Comparison of ENCODE assay signal across 15 mouse cellular contexts in the genomic region with DNA sequence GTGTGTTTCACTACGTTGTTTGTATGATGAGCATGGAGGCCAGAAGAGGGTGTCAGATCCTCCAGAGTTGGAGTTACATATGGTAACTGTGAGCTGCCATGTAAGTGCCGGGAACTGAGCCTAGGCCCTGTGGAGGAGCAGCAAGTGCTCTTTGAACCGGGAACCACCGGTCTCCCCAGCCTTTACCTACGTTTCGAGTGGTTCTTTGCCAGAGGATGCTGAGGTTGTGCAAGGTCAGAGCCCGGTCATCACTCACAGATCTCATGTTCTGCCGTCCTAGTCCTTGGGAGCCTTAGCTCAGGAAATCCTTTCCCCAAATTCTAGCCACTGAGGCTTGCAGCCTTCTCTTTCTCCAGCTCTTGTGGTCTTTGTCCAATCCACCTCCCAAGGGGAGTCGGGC. TPM values are rescaled to one million over a fixed set of nuclear protein-coding genes. Genes with fewer than 3 reads are reported as not detected.
DNase-seq lines count a peak whose midpoint lies in the region; ATAC-seq and TF ChIP-seq lines count a peak whose summit lies in the region.
"Had no signal": no experiment of that assay in that cellular context is flagged by ENCODE, and none has a peak within 500 bp of the region (broad histone marks: within the 10 kb centered on the region; RNA-seq: fewer than 3 reads in every experiment).

No protein-coding gene starts in this region.

- TF ChIP-seq EP300 in stomach, postnatal 0 days (optimal IDR thresholded peaks at IDR 0.05), result no peak

- H3K27me3 ChIP-seq in forebrain, embryonic 14.5 days (replicated peaks; ENCODE audit: control insufficient read depth, insufficient read depth, low read length), result no peaks in the 10 kb centered on the region
- H3K27me3 ChIP-seq in forebrain, postnatal 0 days (ENCODE audit: insufficient read depth, low read length), result no peaks in the 10 kb centered on the region
- H3K27me3 ChIP-seq in midbrain, embryonic 12.5 days, result no peaks in the 10 kb centered on the region
- H3K27me3 ChIP-seq in midbrain, embryonic 14.5 days (ENCODE audit: control insufficient read depth, insufficient read depth, low read length), result no peaks in the 10 kb centered on the region
- no peaks in the 10 kb centered on the region for H3K27me3 ChIP-seq in hindbrain, postnatal 0 days (ENCODE audit: insufficient read depth, low read length)
- no peaks in the 10 kb centered on the region for H3K27me3 ChIP-seq in stomach, postnatal 0 days (ENCODE audit: control insufficient read depth, insufficient read depth, low read length)
- H3K27me3 ChIP-seq: heart, embryonic 15.5 days had no signal

- H3K4me1 ChIP-seq in forebrain, embryonic 14.5 days (ENCODE audit: control insufficient read depth, insufficient read depth, low read length), result peaks cover 7% of the 10 kb centered on the region
- no peaks in the 10 kb centered on the region for H3K4me1 ChIP-seq in forebrain, postnatal 0 days (ENCODE audit: insufficient read depth)
- peaks cover 21% of the 10 kb centered on the region for H3K4me1 ChIP-seq in midbrain, embryonic 12.5 days
- H3K4me1 ChIP-seq in midbrain, embryonic 14.5 days (ENCODE audit: control insufficient read depth, insufficient read depth, low read length), result peaks cover 11% of the 10 kb centered on the region; the same call in 1 of the 2 replicates
- peaks cover 5% of the 10 kb centered on the region; the same call in 1 of the 2 replicates for H3K4me1 ChIP-seq in hindbrain, postnatal 0 days (ENCODE audit: insufficient read depth, low read length)
- no peaks in the 10 kb centered on the region for H3K4me1 ChIP-seq in stomach, postnatal 0 days (replicated peaks; ENCODE audit: control insufficient read depth, insufficient read depth)
- H3K4me1 ChIP-seq: heart, embryonic 15.5 days had no signal

- 0 out of 2 replicates have a peak, but pooled peaks cover 3% of the 10 kb centered on the region for H3K36me3 ChIP-seq in forebrain, embryonic 14.5 days (ENCODE audit: control insufficient read depth, insufficient read depth, low read length)
- no peaks in the 10 kb centered on the region for H3K36me3 ChIP-seq in forebrain, postnatal 0 days (ENCODE audit: insufficient read depth)
- H3K36me3 ChIP-seq in midbrain, embryonic 12.5 days, result peaks cover 8% of the 10 kb centered on the region; the same call in 1 of the 2 replicates
- H3K36me3 ChIP-seq in midbrain, embryonic 14.5 days (ENCODE audit: control insufficient read depth, insufficient read depth, low read length), result no peaks in the 10 kb centered on the region
- H3K36me3 ChIP-seq in hindbrain, postnatal 0 days (ENCODE audit: insufficient read depth, low read length), result no peaks in the 10 kb centered on the region
- H3K36me3 ChIP-seq in stomach, postnatal 0 days (ENCODE audit: control insufficient read depth, insufficient read depth, low read length), result no peaks in the 10 kb centered on the region
- H3K36me3 ChIP-seq: heart, embryonic 15.5 days had no signal

- WGBS in forebrain, embryonic 14.5 days, result 75% methylated on average over 9 of the region's 9 CpGs
- 68% methylated on average over 9 of the region's 9 CpGs for WGBS in forebrain, postnatal 0 days
- WGBS in midbrain, embryonic 12.5 days, result 70% methylated on average over 9 of the region's 9 CpGs
- WGBS in midbrain, embryonic 14.5 days, result 69% methylated on average over 9 of the region's 9 CpGs
- 59% methylated on average over 9 of the region's 9 CpGs for WGBS in hindbrain, postnatal 0 days
- 63% methylated on average over 9 of the region's 9 CpGs for WGBS in stomach, postnatal 0 days

- H3K4me2 ChIP-seq in forebrain, embryonic 14.5 days (ENCODE audit: low read length), result no peak overlapping the region
- H3K4me2 ChIP-seq in forebrain, postnatal 0 days (ENCODE audit: low read depth), result no peak overlapping the region
- H3K4me2 ChIP-seq in midbrain, embryonic 12.5 days (replicated peaks), result no peak overlapping the region
- no peak overlapping the region for H3K4me2 ChIP-seq in midbrain, embryonic 14.5 days (ENCODE audit: low read length)
- no peak overlapping the region for H3K4me2 ChIP-seq in hindbrain, postnatal 0 days (ENCODE audit: low read depth, low read length)
- H3K4me2 ChIP-seq in stomach, postnatal 0 days (replicated peaks; ENCODE audit: low read depth), result no peak overlapping the region
- H3K4me2 ChIP-seq: heart, embryonic 15.5 days had no signal

- no peak for DNase-seq in forebrain, embryonic 14.5 days (ENCODE audit: low spot score)
- DNase-seq in forebrain, postnatal 0 days, result no peak
- DNase-seq in midbrain, embryonic 14.5 days, result no peak
- no peak for DNase-seq in hindbrain, postnatal 0 days (ENCODE audit: low spot score)
- no peak for DNase-seq in stomach, postnatal 0 days (ENCODE audit: low spot score)
- no peak for DNase-seq in ovary, postnatal 14 days (ENCODE audit: low spot score)
- no peak for DNase-seq in urinary bladder, postnatal 10 days (ENCODE audit: low spot score)
- DNase-seq: adrenal gland, postnatal 25 days; cerebellum, adult 2 months; kidney, adult 8-10 months; kidney, postnatal 4 days; lung, adult 18-20 months; thymus, postnatal 14 days had no signal

- no peak overlapping the region for H3K4me3 ChIP-seq in forebrain, embryonic 14.5 days (ENCODE audit: low read depth, low read length)
- H3K4me3 ChIP-seq in forebrain, postnatal 0 days (ENCODE audit: low read depth, low read length), result no peak overlapping the region
- H3K4me3 ChIP-seq in midbrain, embryonic 12.5 days, result no peak overlapping the region
- no peak overlapping the region for H3K4me3 ChIP-seq in midbrain, embryonic 14.5 days (replicated peaks; ENCODE audit: low read depth, low read length)
- H3K4me3 ChIP-seq in hindbrain, postnatal 0 days (ENCODE audit: low read length), result no peak overlapping the region
- no peak overlapping the region for H3K4me3 ChIP-seq in stomach, postnatal 0 days (ENCODE audit: low read depth, low read length)
- H3K4me3 ChIP-seq: heart, embryonic 15.5 days had no signal

- no peaks in the 10 kb centered on the region for H3K9me3 ChIP-seq in forebrain, embryonic 14.5 days (replicated peaks; ENCODE audit: control insufficient read depth, low read length)
- no peaks in the 10 kb centered on the region for H3K9me3 ChIP-seq in forebrain, postnatal 0 days (ENCODE audit: low read length)
- no peaks in the 10 kb centered on the region for H3K9me3 ChIP-seq in midbrain, embryonic 12.5 days
- no peaks in the 10 kb centered on the region for H3K9me3 ChIP-seq in midbrain, embryonic 14.5 days (ENCODE audit: control insufficient read depth, low read length)
- no peaks in the 10 kb centered on the region for H3K9me3 ChIP-seq in hindbrain, postnatal 0 days (ENCODE audit: low read length)
- no peaks in the 10 kb centered on the region for H3K9me3 ChIP-seq in stomach, postnatal 0 days (ENCODE audit: control insufficient read depth, low read length)
- H3K9me3 ChIP-seq: heart, embryonic 15.5 days had no signal

- no peak for ATAC-seq in forebrain, embryonic 14.5 days
- no peak for ATAC-seq in forebrain, postnatal 0 days
- ATAC-seq in midbrain, embryonic 12.5 days (ENCODE audit: low FRiP score, low read depth), result no peak
- ATAC-seq in midbrain, embryonic 14.5 days (ENCODE audit: low FRiP score, low TSS enrichment), result no peak
- ATAC-seq in hindbrain, postnatal 0 days, result no peak
- no peak for ATAC-seq in stomach, postnatal 0 days (ENCODE audit: low FRiP score, low TSS enrichment)

- H3K9ac ChIP-seq in forebrain, embryonic 14.5 days (ENCODE audit: low read length), result no peak overlapping the region
- H3K9ac ChIP-seq in forebrain, postnatal 0 days, result no peak overlapping the region
- no peak overlapping the region for H3K9ac ChIP-seq in midbrain, embryonic 12.5 days (replicated peaks)
- H3K9ac ChIP-seq in midbrain, embryonic 14.5 days (replicated peaks; ENCODE audit: low read length), result no peak overlapping the region
- H3K9ac ChIP-seq in hindbrain, postnatal 0 days (replicated peaks; ENCODE audit: low read length), result 0 out of 2 replicates have a peak overlapping the region, but pooled peaks have one; percentile 28
- H3K9ac ChIP-seq in stomach, postnatal 0 days (ENCODE audit: low read length), result no peak overlapping the region
- H3K9ac ChIP-seq: heart, embryonic 15.5 days had no signal

- no peak for TF ChIP-seq CTCF in forebrain, postnatal 0 days (IDR thresholded peaks at IDR 0.05; ENCODE audit: low read depth)
- no peak for TF ChIP-seq CTCF in hindbrain, postnatal 0 days (IDR thresholded peaks at IDR 0.05; ENCODE audit: low read depth)
- no peak for TF ChIP-seq CTCF in stomach, postnatal 0 days (IDR thresholded peaks at IDR 0.05; ENCODE audit: low read depth)

- peak overlapping the region; percentile 21; the same call in 1 of the 2 replicates for H3K27ac ChIP-seq in forebrain, embryonic 14.5 days (ENCODE audit: low read depth, low read length)
- H3K27ac ChIP-seq in forebrain, postnatal 0 days (ENCODE audit: low read depth, low read length), result no peak overlapping the region
- H3K27ac ChIP-seq in midbrain, embryonic 12.5 days (replicated peaks), result peak overlapping the region; percentile 60; the same call in 1 of the 2 replicates
- no peak overlapping the region for H3K27ac ChIP-seq in midbrain, embryonic 14.5 days (replicated peaks; ENCODE audit: low read depth, low read length)
- peak overlapping the region; percentile 66; the same call in 1 of the 2 replicates for H3K27ac ChIP-seq in hindbrain, postnatal 0 days
- peak overlapping the region; percentile 65; the same call in 1 of the 2 replicates for H3K27ac ChIP-seq in stomach, postnatal 0 days (replicated peaks)
- H3K27ac ChIP-seq: heart, embryonic 15.5 days had no signal

RNA-seq across cellular contexts. Expression of a gene that starts 37.5 kb away (rescaled TPM):
- polyA plus RNA-seq in forebrain, embryonic 14.5 days (2014; fragmentation: Nextera tagmentation; extraction: Ambion mirVana), result 21.8 and 27.8 TPM in 2 replicates
- 9.4 and 13.1 TPM in 2 replicates for total RNA-seq in forebrain, postnatal 0 days (2014; rRNA removed)
- 12.7 and 17.7 TPM in 2 replicates for polyA plus RNA-seq in forebrain, postnatal 0 days (2015; fragmentation: Nextera tagmentation; extraction: Ambion mirVana)
- 42.4 and 43.7 TPM in 2 replicates for polyA plus RNA-seq in midbrain, embryonic 12.5 days (2016; fragmentation: Nextera tagmentation; extraction: Ambion mirVana)
- 22.0 and 29.1 TPM in 2 replicates for polyA plus RNA-seq in midbrain, embryonic 14.5 days (2014; fragmentation: Nextera tagmentation; extraction: Ambion mirVana)
- 21.4 and 21.9 TPM in 2 replicates for total RNA-seq in hindbrain, postnatal 0 days (2014; rRNA removed)
- polyA plus RNA-seq in hindbrain, postnatal 0 days (2015; fragmentation: Nextera tagmentation; extraction: Ambion mirVana), result 17.2 and 19.1 TPM in 2 replicates
- polyA plus RNA-seq in stomach, postnatal 0 days (2015; fragmentation: Nextera tagmentation; extraction: Ambion mirVana), result 9.5 and 9.9 TPM in 2 replicates

RNA-seq across cellular contexts. Expression of a gene that starts 38.6 kb away (rescaled TPM):
- 402 and 428 TPM in 2 replicates for polyA plus RNA-seq in forebrain, embryonic 14.5 days (2014; fragmentation: Nextera tagmentation; extraction: Ambion mirVana)
- total RNA-seq in forebrain, postnatal 0 days (2014; rRNA removed), result 356 and 372 TPM in 2 replicates
- polyA plus RNA-seq in forebrain, postnatal 0 days (2015; fragmentation: Nextera tagmentation; extraction: Ambion mirVana), result 360 and 367 TPM in 2 replicates
- polyA plus RNA-seq in midbrain, embryonic 12.5 days (2016; fragmentation: Nextera tagmentation; extraction: Ambion mirVana), result 242 and 258 TPM in 2 replicates
- 320 and 379 TPM in 2 replicates for polyA plus RNA-seq in midbrain, embryonic 14.5 days (2014; fragmentation: Nextera tagmentation; extraction: Ambion mirVana)
- 321 and 337 TPM in 2 replicates for total RNA-seq in hindbrain, postnatal 0 days (2014; rRNA removed)
- 278 and 295 TPM in 2 replicates for polyA plus RNA-seq in hindbrain, postnatal 0 days (2015; fragmentation: Nextera tagmentation; extraction: Ambion mirVana)
- 90.1 and 94.7 TPM in 2 replicates for polyA plus RNA-seq in stomach, postnatal 0 days (2015; fragmentation: Nextera tagmentation; extraction: Ambion mirVana)

Comparison
In these comparisons a context has a peak if more than half of its experiments do, and no peak if none do; other contexts are left out.
1. H3K27ac ChIP-seq: peak in forebrain, embryonic 14.5 days (single experiment), midbrain, embryonic 12.5 days (single experiment), hindbrain, postnatal 0 days (single experiment) and stomach, postnatal 0 days (single experiment); none in forebrain, postnatal 0 days (single experiment) and midbrain, embryonic 14.5 days (single experiment).